In genomic region chr14:23885071-23885470, GRCm38 (mm10) we compare ENCODE assay signal across 21 mouse cellular contexts.
DNase-seq lines count a peak whose midpoint lies in the region; ATAC-seq lines count a peak whose summit lies in the region.
"Had no signal": no experiment of that assay in that cellular context is flagged by ENCODE, and none has a peak within 500 bp of the region (broad histone marks: within the 10 kb centered on the region; RNA-seq: fewer than 3 reads in every experiment).

No protein-coding gene starts in this region.

- no peak overlapping the region for H3K4me2 ChIP-seq in forebrain, embryonic 14.5 days (ENCODE audit: low read length)
- H3K4me2 ChIP-seq: embryonic facial prominence, embryonic 12.5 days; hindbrain, embryonic 12.5 days; kidney, embryonic 15.5 days; liver, embryonic 15.5 days; lung, embryonic 15.5 days; midbrain, embryonic 13.5 days had no signal

- WGBS in forebrain, embryonic 14.5 days: 89% methylated on average over 4 of the region's 4 CpGs

- H3K4me1 ChIP-seq in forebrain, embryonic 14.5 days (ENCODE audit: control insufficient read depth, insufficient read depth, low read length): no peaks in the 10 kb centered on the region
- H3K4me1 ChIP-seq: hindbrain, embryonic 12.5 days; liver, embryonic 15.5 days; lung, embryonic 15.5 days; megakaryocyte, embryonic 14.5 days; midbrain, embryonic 13.5 days had no signal

- H3K36me3 ChIP-seq in forebrain, embryonic 14.5 days (ENCODE audit: control insufficient read depth, insufficient read depth, low read length): no peaks in the 10 kb centered on the region
- H3K36me3 ChIP-seq: embryonic facial prominence, embryonic 12.5 days; hindbrain, embryonic 12.5 days; kidney, embryonic 15.5 days; limb, embryonic 10.5 days; liver, embryonic 15.5 days; lung, embryonic 15.5 days; midbrain, embryonic 13.5 days had no signal

- H3K4me3 ChIP-seq in forebrain, embryonic 14.5 days (ENCODE audit: low read depth, low read length): no peak overlapping the region
- H3K4me3 ChIP-seq: embryonic facial prominence, embryonic 12.5 days; hindbrain, embryonic 12.5 days; kidney, embryonic 15.5 days; limb, embryonic 10.5 days; liver, embryonic 15.5 days; lung, embryonic 15.5 days; megakaryocyte, embryonic 14.5 days; midbrain, embryonic 13.5 days had no signal

- H3K27ac ChIP-seq in forebrain, embryonic 14.5 days (ENCODE audit: low read depth, low read length): no peak overlapping the region
- H3K27ac ChIP-seq: embryonic facial prominence, embryonic 12.5 days; hindbrain, embryonic 12.5 days; kidney, embryonic 15.5 days; limb, embryonic 10.5 days; liver, embryonic 15.5 days; lung, embryonic 15.5 days; midbrain, embryonic 13.5 days had no signal

- H3K9me3 ChIP-seq in forebrain, embryonic 14.5 days (replicated peaks; ENCODE audit: control insufficient read depth, low read length): no peaks in the 10 kb centered on the region
- H3K9me3 ChIP-seq: embryonic facial prominence, embryonic 12.5 days; hindbrain, embryonic 12.5 days; kidney, embryonic 15.5 days; limb, embryonic 10.5 days; liver, embryonic 15.5 days; lung, embryonic 15.5 days; midbrain, embryonic 13.5 days had no signal

- no peaks in the 10 kb centered on the region for H3K27me3 ChIP-seq in forebrain, embryonic 14.5 days (replicated peaks; ENCODE audit: control insufficient read depth, insufficient read depth, low read length)
- H3K27me3 ChIP-seq: embryonic facial prominence, embryonic 12.5 days; hindbrain, embryonic 12.5 days; kidney, embryonic 15.5 days; liver, embryonic 15.5 days; lung, embryonic 15.5 days; megakaryocyte, embryonic 14.5 days; midbrain, embryonic 13.5 days had no signal

- no peak for ATAC-seq in forebrain, embryonic 14.5 days
- ATAC-seq: CD4-positive, CD25-positive, alpha-beta regulatory T cell, adult 4 months had no signal

- H3K9ac ChIP-seq in forebrain, embryonic 14.5 days (ENCODE audit: low read length): no peak overlapping the region
- H3K9ac ChIP-seq: embryonic facial prominence, embryonic 12.5 days; hindbrain, embryonic 12.5 days; kidney, embryonic 15.5 days; liver, embryonic 15.5 days; lung, embryonic 15.5 days; midbrain, embryonic 13.5 days had no signal

- peak; percentile 36 to 41 for DNase-seq in frontal cortex, postnatal 36 days (ENCODE audit: low spot score in 2 of 2)
- DNase-seq in frontal cortex, postnatal 14 days (ENCODE audit: low spot score in 2 of 2): no peak
- peak; percentile 20 to 34 for DNase-seq in layer of hippocampus, postnatal 36 days
- no peak for DNase-seq in layer of hippocampus, postnatal 10 days (ENCODE audit: low spot score in 2 of 2)
- DNase-seq in right cerebral cortex, postnatal 25 days: peak; percentile 51
- DNase-seq in right cerebral cortex, postnatal 14 days: no peak
- no peak for DNase-seq in forebrain, embryonic 14.5 days (ENCODE audit: low spot score)
- DNase-seq: cerebellum, adult 11-12 months; kidney, adult 11 months; kidney, postnatal 36 days; thymus, adult 18-20 months; thymus, postnatal 36 days had no signal

Comparison
In these comparisons a context has a peak if more than half of its experiments do, and no peak if none do; other contexts are left out.
1. DNase-seq: peak in frontal cortex, postnatal 36 days (2 of 2), layer of hippocampus, postnatal 36 days (2 of 2) and right cerebral cortex, postnatal 25 days (single experiment); none in frontal cortex, postnatal 14 days (0 of 2), layer of hippocampus, postnatal 10 days (0 of 2), right cerebral cortex, postnatal 14 days (single experiment) and forebrain, embryonic 14.5 days (single experiment).